Mouse (Mus musculus): ENCODE measurements at regions not wholly inside any gene's neighbourhood (a gene's known extent, or its start where the extent isn't known, plus 50 kb on each side); places are given as distances from the start of the nearest gene placed in this dataset.
"Not testable (repeated sequence)": the region's sequence is repeated elsewhere in the genome, so short reads cannot be mapped to it uniquely, and the experiment has no call there.

DNA sequence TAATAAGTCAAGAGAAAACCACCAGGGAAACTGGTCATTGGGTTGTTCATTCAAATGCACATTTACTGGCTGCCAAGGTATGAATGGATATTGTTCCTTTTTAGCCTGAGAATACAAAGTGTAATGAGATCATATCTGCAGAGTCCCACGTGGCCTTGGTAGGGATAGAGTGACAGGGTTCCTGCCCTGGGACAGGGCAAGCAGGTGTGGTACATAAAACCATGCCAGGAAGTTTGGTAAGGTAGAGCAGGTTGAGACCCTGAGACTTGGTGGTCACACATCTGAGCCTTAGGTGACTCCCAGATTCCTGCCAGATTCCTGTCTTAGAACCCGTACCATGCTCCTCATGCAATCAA lies 320.5 kb downstream of the Tm4sf1 start:
- DNase-seq (ENCODE audit: low spot score in 2 of 2): no peak

DNA sequence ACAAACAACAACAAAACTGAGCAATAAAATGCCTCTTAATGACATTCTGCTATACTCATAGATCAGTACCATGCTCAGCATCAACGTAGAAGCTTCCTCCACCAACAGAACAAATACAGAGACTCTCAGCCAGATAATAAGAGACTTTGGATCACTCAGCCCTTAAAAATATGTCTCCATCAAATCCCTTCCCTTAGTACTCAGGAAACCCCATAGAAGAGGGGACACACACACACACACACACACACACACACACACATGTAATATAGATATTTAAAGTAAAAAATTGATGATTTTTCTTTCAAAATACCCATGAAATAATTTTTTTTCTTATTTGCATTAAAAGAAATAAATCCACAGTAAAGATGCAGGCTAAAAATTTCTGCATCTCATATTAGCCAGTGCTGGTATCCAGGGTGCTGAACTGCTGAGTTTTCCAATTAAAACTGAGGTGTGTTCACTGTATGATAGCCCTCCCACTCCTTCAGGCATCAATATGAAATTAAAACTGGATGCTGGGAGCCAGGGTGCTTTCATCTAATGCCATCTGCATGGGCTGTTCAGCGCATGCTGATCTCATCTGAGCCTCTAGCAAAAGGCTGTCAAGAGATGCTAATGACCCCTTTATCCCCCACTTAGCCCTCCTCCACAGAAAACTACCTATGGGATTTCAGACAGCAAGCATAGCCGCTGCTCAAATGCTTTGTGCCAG lies 321.0 kb downstream of the Tm4sf1 start:
- no peak for DNase-seq (ENCODE audit: low spot score in 2 of 2)

DNA sequence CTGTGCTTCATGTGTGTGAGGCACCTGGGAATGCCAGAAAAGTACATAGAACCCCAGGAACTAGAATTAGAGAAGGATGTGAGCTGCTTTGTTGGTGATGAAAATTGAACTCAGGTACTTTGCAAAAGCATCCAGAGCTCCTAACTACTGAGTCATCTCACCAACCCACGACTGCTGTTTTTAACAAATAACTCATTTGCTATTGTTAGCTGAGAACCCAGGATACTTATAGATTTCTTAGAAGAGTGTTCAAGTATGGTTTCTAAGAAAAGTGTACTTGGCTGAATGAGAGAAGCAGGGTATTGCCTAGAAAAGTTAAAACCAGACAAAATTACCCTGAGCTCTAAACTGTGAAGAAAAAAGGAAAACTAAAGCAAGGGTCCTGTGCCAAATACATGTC lies 335.8 kb downstream of the Tm4sf1 start:
- no peak for DNase-seq (ENCODE audit: low spot score in 2 of 2)

DNA sequence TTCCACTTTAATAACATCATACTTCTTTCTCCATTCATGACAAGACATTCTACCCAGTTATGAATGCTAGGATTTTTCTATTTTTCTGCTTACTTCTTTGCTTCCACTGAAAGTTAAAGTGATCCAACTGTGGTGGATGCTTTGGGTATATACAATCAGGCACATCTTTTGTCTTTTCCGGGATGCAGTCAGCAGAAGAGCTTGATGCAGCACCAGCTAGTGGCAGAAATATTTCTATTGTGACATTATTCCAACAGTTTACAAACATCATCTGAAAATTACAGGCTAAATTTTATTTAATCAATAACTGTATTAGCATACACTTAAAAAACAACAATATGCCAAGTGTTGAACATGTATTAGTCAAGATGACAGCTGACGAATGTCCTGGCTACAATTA lies 336.3 kb downstream of the Tm4sf1 start:
- no peak for DNase-seq (ENCODE audit: low spot score in 2 of 2)

DNA sequence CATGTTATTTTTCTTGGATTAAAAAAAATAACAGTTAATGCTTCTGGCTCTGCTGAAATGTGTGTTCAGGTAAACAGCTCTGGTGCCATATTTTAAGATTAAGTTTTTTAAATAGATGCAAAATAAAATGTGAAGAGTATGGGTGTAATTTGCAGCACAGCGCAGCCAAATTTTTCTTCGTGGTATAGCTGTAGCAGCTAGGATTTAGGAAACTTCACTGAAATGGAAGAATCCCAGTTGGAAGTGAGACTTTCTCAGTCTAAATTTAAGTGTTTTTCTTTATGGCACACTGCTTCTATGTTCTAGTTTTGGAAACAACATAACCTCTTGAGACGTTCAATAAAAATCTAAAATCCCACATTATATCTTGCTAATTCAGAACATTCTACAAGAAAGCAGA lies 337.6 kb downstream of the Tm4sf1 start:
- no peak for DNase-seq (ENCODE audit: low spot score in 2 of 2)

DNA sequence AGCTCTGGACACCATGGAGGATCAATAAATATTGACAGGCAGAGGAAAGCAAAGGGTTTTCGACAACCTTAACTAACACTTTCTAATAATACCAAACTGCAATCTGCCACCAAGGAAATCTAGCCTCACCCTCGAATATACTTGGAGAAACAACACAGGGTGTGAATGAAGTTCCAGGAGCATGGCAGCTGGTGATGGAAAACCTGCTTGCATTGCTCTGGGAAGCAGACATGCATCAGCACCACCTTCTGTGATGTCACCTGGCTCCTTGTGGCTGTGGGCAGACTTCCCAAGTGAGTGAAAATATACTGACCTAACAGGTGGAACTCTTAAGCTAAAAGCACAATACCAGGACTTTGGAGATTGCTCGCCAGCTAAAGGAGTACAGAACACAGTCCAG lies 338.5 kb downstream of the Tm4sf1 start:
- DNase-seq (ENCODE audit: low spot score in 2 of 2): no peak

DNA sequence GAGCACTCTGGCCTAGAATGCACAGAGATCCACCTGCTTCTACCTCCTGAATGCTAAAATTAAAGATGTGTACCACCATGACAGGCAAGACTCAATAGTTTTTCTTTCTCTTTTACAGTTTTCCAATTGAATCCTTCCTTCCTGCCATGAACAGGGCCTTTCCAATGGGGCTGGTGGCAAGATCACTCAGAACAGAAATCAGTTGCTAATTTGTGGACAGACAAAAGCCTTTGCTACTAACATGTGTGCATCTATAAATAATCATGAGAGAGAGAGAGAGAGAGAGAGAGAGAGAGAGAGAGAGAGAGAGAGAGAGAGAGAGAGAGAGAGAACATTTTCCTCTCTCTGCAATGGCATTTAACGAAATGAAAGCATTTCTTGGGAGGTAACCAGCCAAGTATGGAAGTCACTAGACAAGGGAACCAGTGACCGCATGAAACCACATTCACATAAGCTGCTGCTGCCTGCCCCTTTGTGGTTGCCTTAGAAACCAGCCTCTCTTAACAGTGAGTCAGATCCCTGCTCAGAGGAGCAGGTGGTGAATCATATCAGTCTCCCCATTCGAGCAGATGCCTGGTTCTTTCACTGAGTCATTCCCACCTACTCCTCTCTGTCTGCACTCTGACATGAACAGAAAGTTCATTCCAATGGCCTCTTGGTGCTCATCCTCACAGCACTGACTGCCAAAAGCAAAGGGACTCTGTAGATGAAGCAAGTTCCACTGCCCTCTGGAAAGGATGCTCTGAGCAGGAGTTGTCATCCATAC lies 339.4 kb downstream of the Tm4sf1 start:
- no peak for DNase-seq (ENCODE audit: low spot score in 2 of 2)

DNA sequence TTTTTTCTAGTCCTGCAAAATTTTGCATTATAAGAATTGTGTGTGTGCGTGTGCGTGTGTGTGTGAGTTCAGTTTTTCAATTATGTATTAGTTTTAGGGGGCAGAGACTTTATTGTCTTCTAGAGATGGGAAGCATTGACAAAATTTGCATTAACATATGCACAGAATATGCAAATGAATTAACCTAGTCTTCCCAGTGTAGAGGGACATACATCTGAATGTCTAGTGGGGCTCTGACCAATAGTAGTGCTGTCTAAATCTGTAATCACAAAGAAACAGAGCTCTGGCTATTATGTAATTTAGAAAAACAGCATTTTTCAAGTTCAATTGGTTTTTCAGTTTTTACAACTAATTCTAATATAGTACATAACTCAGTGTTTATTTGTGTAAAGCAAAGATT lies 344.8 kb downstream of the Tm4sf1 start:
- DNase-seq (ENCODE audit: low spot score in 2 of 2): no peak

DNA sequence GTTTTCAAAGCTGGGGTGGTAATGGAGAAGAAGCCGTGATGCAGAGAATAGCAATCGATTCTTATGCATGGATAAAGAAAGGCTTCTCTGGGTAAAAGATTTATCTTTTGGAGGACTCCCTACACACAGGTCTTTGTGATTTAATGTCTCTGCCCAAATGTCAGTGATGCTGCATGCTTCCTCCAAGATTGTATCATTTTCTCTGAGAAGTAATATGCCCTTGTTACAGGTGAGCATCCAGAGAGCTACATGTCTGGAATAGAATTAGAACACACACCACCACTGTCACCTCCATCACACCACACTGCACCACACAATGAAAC lies 346.0 kb downstream of the Tm4sf1 start:
- DNase-seq (ENCODE audit: low spot score in 2 of 2): no peak

DNA sequence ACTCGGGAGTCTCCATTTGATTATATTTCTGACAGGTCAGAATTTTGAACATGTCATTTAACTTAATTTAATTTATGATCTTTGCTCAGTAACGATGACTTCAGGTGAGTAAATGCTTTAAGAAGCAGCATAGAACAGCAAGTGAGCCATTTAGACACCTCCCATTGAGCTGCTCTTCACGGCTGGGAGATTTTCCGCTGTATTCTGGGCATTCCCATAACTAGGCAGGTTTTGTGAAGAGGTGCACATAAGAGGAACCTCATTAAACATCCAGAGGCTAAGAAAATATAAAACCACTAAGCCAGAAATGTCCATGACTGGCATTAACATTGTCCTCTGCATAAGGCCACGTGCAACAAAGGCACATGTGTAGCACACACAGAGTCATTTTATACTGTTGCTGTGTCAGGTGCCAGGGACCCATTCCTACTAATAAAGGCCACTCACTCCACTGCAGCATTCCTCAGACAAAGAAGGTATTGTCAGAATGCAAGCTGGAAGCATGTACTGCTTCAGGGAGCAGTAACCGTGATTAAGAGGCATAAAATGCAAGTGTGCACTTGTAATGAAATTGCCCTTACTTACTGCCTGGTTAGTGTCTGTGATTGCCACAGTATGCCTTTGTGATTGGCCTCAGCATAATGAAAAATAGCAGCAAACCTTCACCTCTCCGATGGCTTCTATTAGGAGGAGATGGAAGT lies 346.5 kb downstream of the Tm4sf1 start:
- DNase-seq (ENCODE audit: low spot score in 2 of 2): no peak

DNA sequence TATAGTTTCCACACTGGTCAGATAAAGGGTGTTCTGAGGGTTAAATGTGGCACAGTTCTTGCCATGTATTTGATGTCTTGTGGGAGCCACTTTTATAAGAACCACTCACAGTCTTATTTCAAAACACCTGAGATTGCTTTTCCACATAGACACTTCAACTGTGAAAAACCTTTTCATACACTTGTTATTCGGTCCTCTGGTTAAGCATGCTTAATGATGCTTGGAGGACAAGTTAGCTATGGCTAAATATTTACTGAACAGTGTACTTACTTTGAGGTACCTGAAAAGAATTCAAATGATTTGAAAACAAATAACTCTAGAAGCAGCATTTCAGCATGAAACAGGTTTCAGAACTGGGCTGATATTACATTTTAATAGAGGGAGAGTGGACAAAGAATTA lies 359.2 kb downstream of the Tm4sf1 start:
- not testable (repeated sequence) for DNase-seq (ENCODE audit: low spot score in 2 of 2)

DNA sequence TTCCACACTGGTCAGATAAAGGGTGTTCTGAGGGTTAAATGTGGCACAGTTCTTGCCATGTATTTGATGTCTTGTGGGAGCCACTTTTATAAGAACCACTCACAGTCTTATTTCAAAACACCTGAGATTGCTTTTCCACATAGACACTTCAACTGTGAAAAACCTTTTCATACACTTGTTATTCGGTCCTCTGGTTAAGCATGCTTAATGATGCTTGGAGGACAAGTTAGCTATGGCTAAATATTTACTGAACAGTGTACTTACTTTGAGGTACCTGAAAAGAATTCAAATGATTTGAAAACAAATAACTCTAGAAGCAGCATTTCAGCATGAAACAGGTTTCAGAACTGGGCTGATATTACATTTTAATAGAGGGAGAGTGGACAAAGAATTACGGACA lies 372.8 kb downstream of the Tm4sf1 start:
- not testable (repeated sequence) for DNase-seq (ENCODE audit: low spot score in 2 of 2)

DNA sequence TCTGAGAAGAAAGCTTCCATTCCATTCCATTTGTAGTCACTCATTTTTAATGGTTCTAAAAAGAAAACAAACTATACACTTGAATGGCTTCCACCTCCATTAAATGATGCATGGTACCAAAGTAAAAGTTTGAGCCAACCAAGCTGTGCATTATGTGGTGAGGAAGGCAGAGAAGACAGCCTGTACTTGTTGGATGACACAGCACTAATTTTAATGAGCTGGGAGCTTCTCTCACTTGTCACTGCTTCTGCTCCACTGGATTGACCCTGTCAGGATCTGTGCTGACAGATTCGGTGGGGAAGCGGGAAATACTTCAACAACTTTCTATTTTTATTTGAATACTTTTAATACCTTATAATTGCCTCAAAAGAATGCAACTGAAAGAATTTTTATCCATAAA lies 403.3 kb downstream of the Tm4sf1 start:
- no peak for DNase-seq (ENCODE audit: low spot score in 2 of 2)

DNA sequence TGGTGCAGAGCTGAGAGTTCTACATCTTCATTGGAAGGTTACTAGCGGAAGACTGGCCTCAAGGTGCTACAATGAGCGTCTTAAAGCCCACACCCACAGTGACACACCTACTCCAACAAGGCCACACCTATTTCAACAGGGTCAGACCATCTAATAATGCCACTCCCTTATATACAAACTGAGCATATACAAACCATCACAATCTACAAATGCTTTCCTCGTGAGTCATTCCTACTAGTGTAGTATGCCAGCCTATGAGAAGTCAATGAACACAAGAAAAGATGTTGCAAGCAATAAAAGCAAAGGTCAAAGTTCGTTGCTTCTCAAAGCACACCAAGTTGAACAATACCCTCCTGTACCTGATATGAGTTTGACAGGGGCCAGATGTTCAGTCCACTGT lies 424.7 kb downstream of the Tm4sf1 start:
- DNase-seq (ENCODE audit: low spot score in 2 of 2): no peak

DNA sequence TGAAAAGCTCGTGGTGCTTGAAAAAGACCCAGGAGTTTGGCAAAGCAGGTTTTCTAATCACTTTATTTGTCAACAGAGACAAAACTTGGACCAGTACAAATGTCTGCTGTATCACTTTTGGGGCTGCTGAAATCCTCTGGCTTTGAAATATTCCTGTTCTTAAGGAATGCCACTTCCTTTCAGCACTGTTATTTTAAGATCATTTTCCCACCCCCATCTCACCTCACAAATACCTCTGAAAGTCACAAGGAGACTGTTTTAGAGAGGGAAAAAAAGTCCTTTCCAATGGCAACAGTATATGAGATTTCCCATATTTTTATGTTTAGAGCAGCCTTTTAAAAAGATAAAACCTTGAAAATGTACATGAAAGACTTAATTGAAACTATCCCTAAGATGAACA lies 438.2 kb downstream of the Tm4sf1 start:
- DNase-seq (ENCODE audit: low spot score in 2 of 2): no peak

DNA sequence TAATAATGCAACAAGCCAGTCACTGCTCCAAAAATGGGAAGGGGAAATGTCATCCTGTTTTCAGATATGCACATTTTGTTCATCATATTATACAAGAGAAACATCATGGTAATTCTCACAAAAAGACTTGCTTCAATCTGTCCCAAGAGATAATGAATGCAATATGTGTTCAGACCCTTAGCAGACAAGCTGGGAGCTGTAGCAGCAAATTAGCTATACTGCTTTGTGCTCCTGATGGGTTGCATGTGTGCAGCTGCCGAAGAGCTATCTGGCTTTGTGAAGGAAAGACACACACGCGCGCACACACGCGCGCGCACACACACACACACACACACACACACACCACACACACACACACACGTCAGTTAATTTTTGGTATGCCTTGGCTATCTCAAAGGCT lies 441.9 kb downstream of the Tm4sf1 start:
- no peak for DNase-seq (ENCODE audit: low spot score in 2 of 2)

DNA sequence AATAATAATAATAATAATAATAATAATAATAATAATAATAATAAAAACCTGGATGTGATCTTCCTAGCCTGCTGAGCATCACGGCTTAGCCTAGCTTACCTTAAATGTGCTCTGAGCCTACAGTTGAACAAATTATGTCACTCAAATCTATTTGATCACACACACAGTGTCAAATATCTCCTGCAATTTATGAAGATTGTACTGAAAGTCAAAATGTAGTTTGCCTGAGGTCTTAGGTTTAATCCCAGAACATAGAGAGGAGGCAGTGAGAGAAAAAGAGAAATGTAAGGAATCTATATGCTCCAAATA lies 456.4 kb downstream of the Tm4sf1 start:
- no peak for DNase-seq (ENCODE audit: low spot score in 2 of 2)

DNA sequence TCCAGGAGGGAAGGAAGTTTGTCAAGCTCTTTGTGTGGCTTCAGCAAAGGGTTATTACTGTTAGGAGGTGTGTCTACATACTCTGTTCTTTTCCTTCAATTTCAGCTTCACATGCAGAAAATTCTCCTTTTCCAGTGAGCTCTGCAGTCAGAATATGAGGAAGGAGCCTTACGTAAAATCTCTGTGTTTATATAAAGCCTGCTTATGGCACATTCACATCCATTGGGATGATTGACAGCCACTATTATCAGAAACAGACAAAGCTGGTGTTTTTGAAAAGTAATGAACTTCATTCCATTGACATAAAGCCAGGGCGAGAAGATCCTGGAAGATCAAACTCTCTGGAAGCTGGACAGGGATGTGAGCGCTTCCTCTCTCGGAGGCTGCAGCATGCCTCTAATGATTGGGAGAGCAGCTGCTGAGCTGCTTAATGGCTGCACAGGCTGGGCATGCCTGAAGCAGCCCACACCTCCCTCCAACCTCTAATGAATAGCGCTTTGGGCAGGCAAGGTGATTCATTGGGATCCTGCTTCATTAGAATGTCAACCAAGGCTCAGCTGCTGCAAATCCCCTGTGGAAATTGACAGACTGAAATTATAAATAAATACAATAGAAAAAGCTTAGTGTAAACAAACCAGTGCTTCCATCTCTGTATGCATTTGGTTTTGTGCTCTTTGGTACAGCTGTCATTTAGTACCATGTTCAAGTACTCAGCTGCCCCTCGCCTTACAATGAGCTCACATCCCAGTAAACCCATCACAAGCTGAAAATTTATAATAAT lies 456.9 kb downstream of the Tm4sf1 start:
- no peak for DNase-seq (ENCODE audit: low spot score in 2 of 2)

DNA sequence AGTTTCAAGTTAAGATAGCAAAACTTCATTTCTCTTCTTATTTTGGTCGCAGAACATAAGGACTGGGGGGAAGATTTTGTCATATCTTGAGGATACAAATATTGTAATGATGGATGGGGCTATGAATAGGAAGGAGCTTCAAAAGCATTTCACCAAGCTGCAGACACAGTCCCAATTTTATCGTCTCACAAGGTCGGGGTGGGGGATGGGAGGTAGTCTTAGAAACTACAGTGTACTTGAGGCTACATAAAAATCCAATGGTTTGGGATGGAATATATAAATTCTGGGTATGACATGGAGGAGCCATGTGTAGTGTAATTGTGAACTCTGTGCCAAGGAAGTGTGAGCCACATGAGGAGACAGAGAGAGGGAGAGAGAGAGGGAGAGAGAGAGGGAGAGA lies 464.6 kb downstream of the Tm4sf1 start:
- no peak for DNase-seq (ENCODE audit: low spot score in 2 of 2)

DNA sequence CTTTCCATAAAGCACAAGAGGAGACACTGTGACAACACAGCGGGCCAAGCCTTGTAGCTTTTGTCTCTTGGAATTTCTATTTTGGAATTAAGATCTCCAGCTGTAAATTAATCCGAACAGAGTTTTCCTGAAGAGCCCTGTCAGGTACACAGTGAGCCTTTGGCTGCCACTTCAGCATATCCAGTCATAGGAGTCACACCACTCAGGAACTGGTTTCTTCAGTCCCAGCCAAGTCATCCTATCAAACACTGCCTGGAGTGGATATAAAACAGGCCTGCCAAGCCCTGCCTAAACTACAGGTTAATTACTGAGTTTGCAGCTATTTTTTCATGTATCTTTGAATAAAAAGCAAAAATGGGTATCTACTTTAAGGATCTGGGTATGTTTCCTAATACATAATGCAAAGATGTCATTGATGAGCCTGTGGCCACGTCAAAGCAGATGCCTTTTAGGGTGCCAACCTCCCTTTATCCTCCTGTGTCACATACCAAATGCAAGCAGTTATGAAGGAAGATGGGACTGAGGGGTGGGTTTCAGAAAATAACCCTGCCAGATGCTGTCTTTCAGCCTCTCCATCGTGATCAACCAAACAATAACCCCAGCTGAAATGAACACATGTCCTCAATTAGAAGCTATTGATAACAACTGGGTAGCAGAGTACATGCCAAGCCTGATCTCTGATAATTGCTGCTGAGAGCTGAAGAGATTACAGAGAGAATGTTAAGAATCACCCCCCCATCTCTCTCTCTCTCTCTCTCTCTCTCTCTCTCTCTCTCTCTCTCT lies 471.3 kb downstream of the Tm4sf1 start:
- DNase-seq (ENCODE audit: low spot score in 2 of 2): no peak

DNA sequence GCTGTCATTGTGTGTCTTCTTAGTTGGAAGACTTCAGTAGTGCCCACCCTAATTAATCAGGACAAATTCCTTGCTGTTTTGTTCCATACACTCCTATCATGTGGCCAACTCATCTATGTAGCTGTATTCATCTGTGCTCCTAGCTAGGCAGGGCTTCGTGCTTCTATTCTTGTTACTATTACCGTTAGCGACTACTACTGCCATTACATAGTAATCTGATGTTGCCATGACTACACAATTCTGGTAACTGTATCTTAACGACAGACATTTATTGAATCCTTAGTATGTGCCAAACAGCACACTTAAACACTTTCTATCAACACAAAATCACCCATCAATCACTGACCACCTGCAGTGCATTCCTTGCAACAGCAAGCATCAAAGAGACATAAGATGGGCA lies 477.6 kb downstream of the Tm4sf1 start:
- DNase-seq (ENCODE audit: low spot score in 2 of 2): no peak

DNA sequence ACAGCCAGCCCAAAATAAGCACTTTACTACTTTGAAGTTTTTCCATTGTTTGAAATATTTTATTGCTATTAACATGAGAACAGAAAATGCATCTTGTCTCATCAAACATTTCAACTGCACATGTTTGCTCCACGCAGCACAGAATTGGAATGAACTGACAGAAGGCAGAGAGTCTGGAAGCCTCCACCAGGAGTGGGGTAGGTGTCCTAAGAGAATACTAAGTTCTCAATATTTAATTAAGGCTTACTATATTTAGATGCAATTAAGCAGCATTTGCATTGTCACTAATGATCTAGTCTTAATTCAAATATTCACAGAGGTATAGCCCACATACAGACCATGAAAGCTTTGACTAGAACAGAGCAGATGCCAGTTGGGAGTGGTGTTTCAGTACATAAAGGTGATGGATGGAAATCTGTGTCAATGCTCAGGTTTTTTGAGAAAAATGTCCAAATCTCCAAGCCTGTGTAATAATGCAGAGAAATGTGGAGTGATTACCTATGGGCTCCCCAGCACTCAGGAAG lies 491.2 kb downstream of the Tm4sf1 start:
- DNase-seq (ENCODE audit: low spot score in 2 of 2): no peak
